Mouse (Mus musculus) G1E-ER4 (cell line): ENCODE data around the gene Stoml2. TPM values are rescaled to one million over a fixed set of nuclear protein-coding genes. Genes with fewer than 3 reads are reported as not detected.

Experiments used
- GATA1 ChIP-seq: IDR thresholded peaks from one replicate; pipeline ENCODE4 v1.8.0; 2012; ENCODE audit warnings: low read length, inconsistent platforms
- polyA plus RNA-seq: library from polyadenylated mRNA; stranded (reverse); fragments of >175 nt; gene quantifications from 2 replicates; pipeline ENCODE4 v1.2.3, GENCODE M21; 2012

The Stoml2 gene
- polyA plus RNA-seq, result 193 and 244 TPM in 2 replicates

GRCm38 (mm10) chr4:43031237-43031995 lies at the start of gene Stoml2:
Gene Stoml2 (minus strand): TSS chr4:43031710.
- no peak for TF ChIP-seq GATA1

DNA sequence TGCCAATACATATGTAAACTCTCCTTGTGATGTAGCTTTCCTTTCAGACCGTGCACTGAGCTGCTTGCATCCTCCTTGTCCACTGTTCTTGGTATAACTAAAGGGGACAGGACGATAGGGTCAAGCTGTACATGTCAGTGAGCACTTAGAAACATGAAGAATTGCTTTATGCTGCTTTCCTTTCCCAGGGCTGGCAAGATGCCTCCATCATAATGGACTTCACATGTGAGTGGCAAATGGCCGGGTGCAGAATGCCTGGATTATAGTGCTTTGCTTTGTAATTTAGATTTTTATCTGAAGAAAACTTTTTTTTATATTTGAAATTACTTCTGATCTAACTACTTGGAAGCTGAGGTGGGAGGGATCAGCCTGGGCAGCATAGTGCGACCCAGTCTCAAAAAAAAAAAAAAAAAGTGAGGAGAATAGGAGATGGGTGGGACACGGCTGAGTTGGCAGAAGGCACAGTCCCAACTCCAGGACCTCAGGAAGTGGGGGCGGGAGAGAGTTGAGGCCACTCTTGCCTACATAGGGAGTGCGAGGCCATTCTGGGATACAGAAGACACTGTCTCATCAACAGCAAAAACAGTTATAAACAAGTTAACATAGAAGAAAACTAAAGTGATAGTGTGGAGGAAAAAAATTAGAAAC lies 46.7 kb upstream of the Stoml2 start:
- no peak for TF ChIP-seq GATA1

DNA sequence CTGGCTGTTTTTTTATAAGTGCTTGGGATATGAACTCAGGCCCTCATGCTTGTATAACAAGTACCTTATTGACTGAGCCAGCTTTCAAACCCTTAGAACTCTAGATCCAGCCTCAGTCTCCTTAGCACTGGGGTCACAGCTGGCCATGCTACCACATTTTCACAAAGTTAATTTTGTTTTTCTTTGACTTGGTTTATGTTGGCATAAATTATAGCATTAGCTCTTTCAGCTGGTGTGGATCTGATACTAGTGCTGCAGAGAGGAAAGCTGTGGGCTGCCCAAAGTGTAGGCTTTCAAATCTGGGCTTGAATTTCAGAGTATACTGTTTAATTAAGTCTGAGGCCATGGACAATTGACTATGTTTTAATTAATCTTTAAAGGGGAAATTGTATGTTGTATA lies 43.4 kb upstream of the Stoml2 start:
- TF ChIP-seq GATA1, result no peak

GRCm38 (mm10) chr4:43065471-43065870 lies 34.0 kb upstream of the Stoml2 start:
- no peak for TF ChIP-seq GATA1

GRCm38 (mm10) chr4:43060286-43060685 lies 28.8 kb upstream of the Stoml2 start:
- no peak for TF ChIP-seq GATA1

GRCm38 (mm10) chr4:43059697-43060096 lies 28.2 kb upstream of the Stoml2 start:
- no peak for TF ChIP-seq GATA1

DNA sequence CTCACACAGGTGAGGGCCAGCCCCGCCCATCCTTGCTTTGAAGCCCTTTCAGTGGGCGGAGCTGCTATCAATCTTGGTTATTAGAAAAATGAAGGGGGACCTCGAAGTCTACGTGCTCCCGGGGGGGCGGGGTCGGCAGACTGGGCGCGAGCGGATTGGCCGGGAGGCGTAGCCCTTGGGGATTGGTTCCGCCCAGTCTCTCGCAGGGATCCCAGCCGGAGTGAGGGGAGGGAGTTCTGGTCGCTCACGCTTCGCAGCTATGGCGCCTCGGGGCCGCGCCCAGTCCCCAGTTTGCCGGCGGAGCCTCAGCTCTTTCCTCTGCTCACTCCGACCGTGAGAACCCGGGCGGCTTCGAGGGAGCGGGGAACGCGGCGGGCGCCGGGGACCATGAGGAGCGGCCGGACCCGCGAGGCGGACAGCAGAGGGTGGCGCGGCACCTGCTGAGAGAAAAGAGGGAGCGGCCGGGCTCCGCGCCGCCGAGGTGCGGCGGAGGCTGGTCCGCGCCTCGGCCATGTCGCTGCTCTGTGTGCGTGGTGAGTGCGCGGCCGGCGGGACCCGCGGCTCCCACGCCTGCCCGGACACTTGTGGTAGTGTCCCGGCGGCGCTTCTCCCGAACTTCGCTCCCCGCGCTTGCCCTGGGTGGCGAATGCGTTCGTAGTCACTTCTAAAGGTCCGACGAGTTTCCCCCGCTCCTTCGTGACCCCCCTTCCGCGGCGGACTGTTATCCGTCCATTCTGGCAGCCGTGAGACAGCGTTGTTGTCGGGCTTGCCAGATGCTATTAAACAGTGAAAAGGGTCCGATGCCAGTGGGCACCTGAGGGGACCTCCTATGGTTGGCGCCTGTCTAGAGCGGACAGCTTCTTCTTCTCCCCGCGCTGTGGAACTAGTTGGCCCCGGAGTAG lies 27.5 kb upstream of the Stoml2 start, which contains the start of gene Unc13b:
TSS of gene Unc13b (plus strand) at position 201 of the 902 bp plus-strand sequence.
- TF ChIP-seq GATA1, result no peak

DNA sequence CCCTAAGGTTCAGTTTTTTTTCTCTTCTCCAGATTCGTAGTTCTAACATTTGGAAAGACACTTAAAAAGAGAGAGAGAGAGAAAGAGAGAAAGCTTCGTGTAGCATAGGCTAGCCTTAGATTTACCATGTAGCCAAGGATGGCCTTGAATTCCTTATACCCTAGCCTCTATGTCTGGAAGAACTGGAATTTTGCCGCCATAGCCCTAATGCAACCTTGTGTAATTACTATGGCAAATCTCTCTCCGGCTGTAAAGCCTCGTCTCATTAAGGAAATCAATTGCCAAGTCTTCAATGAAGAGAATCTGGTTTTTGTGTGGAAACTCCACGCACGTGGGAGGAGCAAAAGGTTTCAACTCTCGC lies 26.9 kb upstream of the Stoml2 start:
- no peak for TF ChIP-seq GATA1

GRCm38 (mm10) chr4:43057654-43058053 lies 26.1 kb upstream of the Stoml2 start:
- no peak for TF ChIP-seq GATA1

DNA sequence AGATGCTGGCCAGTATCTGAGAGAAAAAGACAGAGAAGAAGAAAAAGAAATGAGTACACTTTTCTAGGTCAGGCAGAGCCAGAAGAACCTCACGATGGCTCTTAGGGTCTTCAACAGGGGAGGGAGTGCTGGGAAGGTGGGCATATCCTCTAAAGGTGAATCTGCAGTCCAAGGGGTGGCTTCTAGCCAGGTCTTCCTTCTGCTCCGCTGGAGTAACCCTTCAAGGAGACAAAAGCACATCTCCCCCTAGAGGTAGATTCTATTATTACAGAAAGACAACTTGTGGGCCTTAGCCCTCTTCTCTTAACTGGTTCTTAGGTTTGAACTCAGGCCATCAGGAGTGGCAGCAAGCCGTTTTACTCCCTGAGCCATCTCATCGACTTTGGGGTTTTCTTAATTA lies 21.1 kb upstream of the Stoml2 start:
- TF ChIP-seq GATA1, result no peak

GRCm38 (mm10) chr4:43047231-43047630 lies 15.7 kb upstream of the Stoml2 start:
- TF ChIP-seq GATA1, result no peak

DNA sequence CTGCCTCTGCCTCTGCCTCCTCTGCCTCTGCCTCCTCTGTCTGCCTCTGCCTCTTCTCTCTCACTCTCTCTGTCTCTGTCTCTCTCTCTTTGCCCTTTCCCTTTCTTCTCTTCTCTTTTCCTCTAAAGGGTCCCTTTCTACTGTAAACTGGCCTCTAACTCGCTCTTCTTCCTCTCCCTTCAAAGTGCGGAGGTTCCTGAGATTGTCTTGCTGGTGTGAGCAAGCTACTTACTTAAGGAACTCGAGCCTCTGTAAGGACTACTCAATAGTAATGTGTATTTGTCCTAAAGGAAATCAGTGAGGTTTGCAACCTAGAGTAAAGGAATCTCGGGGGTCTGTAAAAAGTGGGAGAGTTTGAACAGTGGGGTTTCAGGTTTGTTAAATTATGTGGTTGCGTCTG lies 15.1 kb upstream of the Stoml2 start:
- TF ChIP-seq GATA1, result no peak

DNA sequence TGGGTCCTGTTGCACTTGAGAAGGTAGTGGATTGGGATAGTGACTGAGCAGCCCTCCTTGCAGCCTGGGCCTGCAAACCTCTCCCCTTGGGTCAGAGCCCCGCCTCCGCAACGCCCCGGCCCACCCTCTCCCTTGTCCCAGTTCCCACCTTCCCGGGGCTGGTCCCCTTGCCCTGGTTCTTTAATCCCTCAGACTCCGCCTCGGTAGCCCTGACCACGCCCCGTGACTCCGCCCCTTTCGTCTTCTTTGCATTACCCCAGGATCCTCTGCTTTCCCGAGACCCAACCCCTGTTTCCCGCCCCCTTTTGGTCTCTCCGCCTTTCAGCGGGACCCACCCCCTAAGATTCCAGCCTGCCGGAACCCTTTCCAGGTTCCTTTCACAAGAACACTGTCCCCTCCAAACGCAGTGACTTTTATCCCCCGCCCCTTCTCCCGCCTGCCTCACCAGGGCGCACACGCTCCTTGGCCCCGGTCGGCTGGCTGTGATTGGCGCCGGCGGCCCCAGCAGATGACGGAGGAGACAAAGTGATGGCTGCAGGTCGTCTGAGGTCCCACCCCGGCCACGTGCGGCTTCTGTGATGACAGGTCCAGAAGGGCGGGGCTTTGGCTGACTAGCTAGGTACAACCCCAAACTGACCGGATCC lies 14.3 kb upstream of the Stoml2 start, which contains the start of gene Fam214b:
TSS of gene Fam214b (minus strand) at position 562 of the 644 bp plus-strand sequence.
- no peak for TF ChIP-seq GATA1

DNA sequence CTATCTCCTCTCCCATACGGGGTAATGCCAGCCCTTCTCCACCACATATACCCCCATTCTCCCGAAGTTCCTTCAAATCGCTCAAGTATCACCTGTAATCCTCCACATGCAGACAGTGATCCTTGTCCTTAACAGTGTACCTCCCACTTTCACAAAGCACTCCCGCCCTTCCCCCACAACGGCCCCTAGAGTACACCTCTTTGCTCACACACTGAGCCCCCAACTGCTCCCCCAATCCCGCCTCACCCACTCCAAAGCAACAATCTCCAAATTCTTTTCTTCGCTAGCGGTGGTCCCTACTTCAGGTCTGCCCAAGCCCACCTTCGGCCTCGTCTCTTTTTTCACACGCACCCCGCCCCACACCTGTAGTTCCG lies 13.8 kb upstream of the Stoml2 start:
- TF ChIP-seq GATA1, result no peak

- TF ChIP-seq GATA1, result no peak
These were observed 13.2 kb upstream of the Stoml2 start for GRCm38 (mm10) chr4:43044673-43045072.

- no peak for TF ChIP-seq GATA1
These were observed 12.3 kb upstream of the Stoml2 start for GRCm38 (mm10) chr4:43043644-43044357.
